ENCODE assay signal across 17 mouse cellular contexts in genomic region chr11:95838598-95838997, GRCm38 (mm10). TPM values are rescaled to one million over a fixed set of nuclear protein-coding genes. Genes with fewer than 3 reads are reported as not detected.
DNase-seq lines count a peak whose midpoint lies in the region; ATAC-seq and TF ChIP-seq lines count a peak whose summit lies in the region.
"Had no signal": no experiment of that assay in that cellular context is flagged by ENCODE, and none has a peak within 500 bp of the region (broad histone marks: within the 10 kb centered on the region; RNA-seq: fewer than 3 reads in every experiment).

No protein-coding gene starts in this region.

- no peak overlapping the region for H3K27ac ChIP-seq in heart, embryonic 15.5 days
- H3K27ac ChIP-seq in lung, postnatal 0 days (ENCODE audit: low read length) = peak overlapping the region; percentile 21
- H3K27ac ChIP-seq in bone marrow, adult 2 months (ENCODE audit: control insufficient read depth, insufficient read depth, low read depth, low read length, poor library complexity) = 0 out of 2 replicates have a peak overlapping the region, but pooled peaks have one; percentile 15
- 0 out of 2 replicates have a peak overlapping the region, but pooled peaks have one; percentile 25 for H3K27ac ChIP-seq in heart, postnatal 0 days (ENCODE audit: low read depth)
- H3K27ac ChIP-seq: forebrain, embryonic 12.5 days; liver, embryonic 14.5 days had no signal

- no peak for TF ChIP-seq POLR2A in bone marrow, adult 2 months (IDR thresholded peaks at IDR 0.05; ENCODE audit: borderline replicate concordance, control insufficient read depth, low read depth, low read length)

- H3K36me3 ChIP-seq in heart, embryonic 15.5 days = no peaks in the 10 kb centered on the region
- H3K36me3 ChIP-seq in lung, postnatal 0 days (ENCODE audit: insufficient read depth, low read length) = no peaks in the 10 kb centered on the region
- no peaks in the 10 kb centered on the region for H3K36me3 ChIP-seq in heart, postnatal 0 days (replicated peaks; ENCODE audit: control insufficient read depth, insufficient read depth, low read length)
- H3K36me3 ChIP-seq: forebrain, embryonic 12.5 days had no signal

- no peak for TF ChIP-seq EP300 in lung, postnatal 0 days (IDR thresholded peaks at IDR 0.05)
- no peak for TF ChIP-seq EP300 in heart, postnatal 0 days (IDR thresholded peaks at IDR 0.05; ENCODE audit: low read depth)

- H3K4me3 ChIP-seq in heart, embryonic 15.5 days = no peak overlapping the region
- 0 out of 2 replicates have a peak overlapping the region, but pooled peaks have one; percentile 5 for H3K4me3 ChIP-seq in lung, postnatal 0 days (ENCODE audit: low read depth, low read length)
- no peak overlapping the region for H3K4me3 ChIP-seq in bone marrow, adult 2 months (replicated peaks; ENCODE audit: control insufficient read depth, low read depth, low read length)
- peak overlapping the region; percentile 15; the same call in 1 of the 2 replicates for H3K4me3 ChIP-seq in heart, postnatal 0 days (ENCODE audit: low read depth, low read length)
- H3K4me3 ChIP-seq: forebrain, embryonic 12.5 days had no signal

- no peak for DNase-seq in heart, postnatal 36 days
- DNase-seq in lung, postnatal 0 days (ENCODE audit: low spot score) = no peak
- DNase-seq in lung, postnatal 14 days = no peak
- no peak for DNase-seq in heart, postnatal 0 days (ENCODE audit: low spot score)
- DNase-seq in cerebellum, postnatal 14 days = no peak
- no peak for DNase-seq in left cerebral cortex, postnatal 4 days
- DNase-seq: adrenal gland, postnatal 14 days; cerebellum, adult 9-11 months; embryo, embryonic 11 days; right cerebral cortex, postnatal 4 days had no signal

- peaks cover 46% of the 10 kb centered on the region for H3K4me1 ChIP-seq in heart, embryonic 15.5 days (replicated peaks)
- peaks cover 27% of the 10 kb centered on the region for H3K4me1 ChIP-seq in lung, postnatal 0 days (ENCODE audit: insufficient read depth, low read depth, low read length)
- H3K4me1 ChIP-seq in bone marrow, adult 2 months (ENCODE audit: control insufficient read depth, insufficient read depth, low read length) = peaks cover 23% of the 10 kb centered on the region
- peaks cover 48% of the 10 kb centered on the region for H3K4me1 ChIP-seq in heart, postnatal 0 days (ENCODE audit: control insufficient read depth, insufficient read depth)

- H3K4me2 ChIP-seq in heart, embryonic 15.5 days = peak overlapping the region; percentile 47; the same call in 1 of the 2 replicates
- peak overlapping the region; percentile 19; the same call in 1 of the 2 replicates for H3K4me2 ChIP-seq in lung, postnatal 0 days (replicated peaks; ENCODE audit: low read depth, low read length)
- peak overlapping the region; percentile 58 for H3K4me2 ChIP-seq in heart, postnatal 0 days (ENCODE audit: low read depth, low read length)
- H3K4me2 ChIP-seq: forebrain, embryonic 12.5 days had no signal

- H3K9ac ChIP-seq in heart, embryonic 15.5 days = no peak overlapping the region
- H3K9ac ChIP-seq in lung, postnatal 0 days (replicated peaks; ENCODE audit: low read depth) = no peak overlapping the region
- H3K9ac ChIP-seq in heart, postnatal 0 days (replicated peaks; ENCODE audit: low read depth, low read length) = no peak overlapping the region
- H3K9ac ChIP-seq: forebrain, embryonic 12.5 days; liver, embryonic 14.5 days had no signal

- H3K27me3 ChIP-seq in heart, embryonic 15.5 days = peaks cover 17% of the 10 kb centered on the region
- no peaks in the 10 kb centered on the region for H3K27me3 ChIP-seq in lung, postnatal 0 days (replicated peaks; ENCODE audit: insufficient read depth, low read length)
- peaks cover 1% of the 10 kb centered on the region; the same call in 1 of the 2 replicates for H3K27me3 ChIP-seq in heart, postnatal 0 days (ENCODE audit: control insufficient read depth, insufficient read depth, low read length)

- ATAC-seq in heart, embryonic 15.5 days (replicated peaks; ENCODE audit: insufficient number of reproducible peaks, insufficient read depth, low FRiP score, low read depth) = no peak
- no peak for ATAC-seq in lung, postnatal 0 days
- ATAC-seq in heart, postnatal 0 days (ENCODE audit: insufficient read depth, low read depth) = no peak
- ATAC-seq: CD4-positive, CD25-positive, alpha-beta regulatory T cell, adult 4 months had no signal

- intact Hi-C loops in heart, postnatal 36 days (cut with DNase I) = no loop called here
- intact Hi-C loops in left cerebral cortex, postnatal 4 days (cut with DNase I) = no loop called here

- TF ChIP-seq CTCF in lung, postnatal 0 days (IDR thresholded peaks at IDR 0.05) = no peak
- no peak for TF ChIP-seq CTCF in bone marrow, adult 2 months (IDR thresholded peaks at IDR 0.05; ENCODE audit: control insufficient read depth, insufficient read depth, low read length)
- no peak for TF ChIP-seq CTCF in heart, postnatal 0 days (IDR thresholded peaks at IDR 0.05; ENCODE audit: low read depth)

- no peaks in the 10 kb centered on the region for H3K9me3 ChIP-seq in heart, embryonic 15.5 days (replicated peaks)
- H3K9me3 ChIP-seq in lung, postnatal 0 days (ENCODE audit: low read length) = no peaks in the 10 kb centered on the region
- H3K9me3 ChIP-seq in heart, postnatal 0 days (replicated peaks; ENCODE audit: control insufficient read depth, low read length) = no peaks in the 10 kb centered on the region
- H3K9me3 ChIP-seq: forebrain, embryonic 12.5 days had no signal

- 64% methylated on average over 4 of the region's 4 CpGs for WGBS in heart, embryonic 15.5 days
- 65% methylated on average over 4 of the region's 4 CpGs for WGBS in lung, postnatal 0 days
- 27% methylated on average over 4 of the region's 4 CpGs for WGBS in bone marrow, adult 2 months
- 67% methylated on average over 4 of the region's 4 CpGs for WGBS in heart, postnatal 0 days

RNA-seq across cellular contexts. Expression of gene Gngt2, which starts 1.6 kb away (rescaled TPM):
- polyA plus RNA-seq in heart, embryonic 15.5 days (2015; fragmentation: Nextera tagmentation; extraction: Ambion mirVana) = 29.4 and 31.8 TPM in 2 replicates
- 10 to 100 TPM; 15.3 to 23.5 TPM for total RNA-seq in heart, postnatal 36 days (2021)
- 62.5 and 75.9 TPM in 2 replicates for polyA plus RNA-seq in lung, postnatal 0 days (2015; fragmentation: Nextera tagmentation; extraction: Ambion mirVana)
- polyA plus RNA-seq in bone marrow, adult 2 months (2011; ENCODE audit: insufficient read depth, insufficient read length, low replicate concordance, missing spikeins) = 38.7 and 94.0 TPM in 2 replicates
- total RNA-seq in heart, postnatal 0 days (2014; rRNA removed; ENCODE audit: low replicate concordance) = 0.66 and 26.8 TPM in 2 replicates
- polyA plus RNA-seq in heart, postnatal 0 days (2015; fragmentation: Nextera tagmentation; extraction: Ambion mirVana) = 38.7 and 40.1 TPM in 2 replicates
- total RNA-seq in left cerebral cortex, postnatal 4 days (2021) = 1 to 10 TPM in 1 of 2 experiments, under 1 TPM in 1; 0.72 to 1.8 TPM

RNA-seq across cellular contexts. Expression of gene Abi3, which starts 3.7 kb away (rescaled TPM):
- 13.0 and 22.0 TPM in 2 replicates for polyA plus RNA-seq in heart, embryonic 15.5 days (2015; fragmentation: Nextera tagmentation; extraction: Ambion mirVana)
- total RNA-seq in heart, postnatal 36 days (2021) = 10 to 100 TPM in 1 of 2 experiments, 1 to 10 TPM in 1; 9.3 to 13.7 TPM
- 29.4 and 33.3 TPM in 2 replicates for polyA plus RNA-seq in lung, postnatal 0 days (2015; fragmentation: Nextera tagmentation; extraction: Ambion mirVana)
- polyA plus RNA-seq in bone marrow, adult 2 months (2011; ENCODE audit: insufficient read depth, insufficient read length, low replicate concordance, missing spikeins) = 18.6 and 39.0 TPM in 2 replicates
- total RNA-seq in heart, postnatal 0 days (2014; rRNA removed; ENCODE audit: low replicate concordance) = 11.4 and 13.4 TPM in 2 replicates
- 13.3 and 14.3 TPM in 2 replicates for polyA plus RNA-seq in heart, postnatal 0 days (2015; fragmentation: Nextera tagmentation; extraction: Ambion mirVana)
- 1 to 10 TPM; 1.5 to 1.9 TPM for total RNA-seq in left cerebral cortex, postnatal 4 days (2021)

RNA-seq across cellular contexts. Expression of gene Phospho1, which starts 14.3 kb away (rescaled TPM):
- polyA plus RNA-seq in heart, embryonic 15.5 days (2015; fragmentation: Nextera tagmentation; extraction: Ambion mirVana) = 4.5 and 5.3 TPM in 2 replicates
- 100 to 1,000 TPM; 174 to 180 TPM for total RNA-seq in heart, postnatal 36 days (2021)
- 1.3 and 1.6 TPM in 2 replicates for polyA plus RNA-seq in lung, postnatal 0 days (2015; fragmentation: Nextera tagmentation; extraction: Ambion mirVana)
- 18.9 and 23.4 TPM in 2 replicates for polyA plus RNA-seq in bone marrow, adult 2 months (2011; ENCODE audit: insufficient read depth, insufficient read length, low replicate concordance, missing spikeins)
- total RNA-seq in heart, postnatal 0 days (2014; rRNA removed; ENCODE audit: low replicate concordance) = 45.0 and 46.6 TPM in 2 replicates
- polyA plus RNA-seq in heart, postnatal 0 days (2015; fragmentation: Nextera tagmentation; extraction: Ambion mirVana) = 6.7 and 7.9 TPM in 2 replicates
- 1 to 10 TPM; 2.4 to 3.1 TPM for total RNA-seq in left cerebral cortex, postnatal 4 days (2021)
- polyA plus RNA-seq: CD4-positive, CD25-positive, alpha-beta regulatory T cell, adult 4 months; forebrain, embryonic 12.5 days; kidney, embryonic 16.5 days; stomach, embryonic 14.5 days had no signal

Comparison
In these comparisons a context has a peak if more than half of its experiments do, and no peak if none do; other contexts are left out.
1. H3K4me3 ChIP-seq: peak in lung, postnatal 0 days (single experiment) and heart, postnatal 0 days (single experiment); none in heart, embryonic 15.5 days (single experiment) and bone marrow, adult 2 months (single experiment).
2. Peak in every context shown above with its lines, with median percentiles within 50 percentile points of each other: H3K4me2 ChIP-seq.